Mouse (Mus musculus) skeletal muscle tissue, postnatal 0 days (tissue): ENCODE results near the gene Fabp2. TPM values are rescaled to one million over a fixed set of nuclear protein-coding genes. Genes with fewer than 3 reads are reported as not detected.

Experiments used
- polyA plus RNA-seq: library from polyadenylated mRNA; unstranded; fragments of >200 nt; fragmentation: Nextera tagmentation; extraction: Ambion mirVana; gene quantifications from 2 replicates; pipeline ENCODE4 v1.2.1, GENCODE M21; 2015

The Fabp2 gene
- polyA plus RNA-seq, result 0.26 TPM in 1 of 2 replicates, not detected in the other

GRCm38 (mm10) chr3:122894772-122895171 lies at the start of gene Fabp2:
Fabp2 (plus strand) TSS chr3:122895072.

GRCm38 (mm10) chr3:122919260-122919659 lies 24.4 kb downstream of the Fabp2 start, which contains the start of gene Gm10959:
Gm10959 (minus strand) TSS chr3:122919360.

GRCm38 (mm10) chr3:122924009-122924914 lies 29.4 kb downstream of the Fabp2 start, which contains the start of gene 1810037I17Rik:
1810037I17Rik (plus strand) TSS chr3:122924203.

Other genes with a start within 250 kb of the Fabp2 start
- 1.6 and 2.1 TPM in 2 replicates for gene Pde5a, start 166.1 kb upstream of the Fabp2 start, polyA plus RNA-seq
- not detected in 2 replicates for gene Gm10959, start 24.3 kb downstream of the Fabp2 start, polyA plus RNA-seq
- gene 1810037I17Rik, start 29.1 kb downstream of the Fabp2 start, polyA plus RNA-seq, result 67.4 and 72.7 TPM in 2 replicates
- 4.3 and 6.2 TPM in 2 replicates for gene Usp53, start 89.4 kb downstream of the Fabp2 start, polyA plus RNA-seq
- gene Myoz2, start 139.9 kb downstream of the Fabp2 start, polyA plus RNA-seq, result 759 and 808 TPM in 2 replicates